Mouse (Mus musculus) liver, postnatal 0 days (tissue): ENCODE measurements around the gene Tma7.

Experiments used
- CTCF ChIP-seq: sonication (generic); IDR thresholded peaks from 2 replicates; pipeline ENCODE4 v1.5.1; 2016; ENCODE audit warnings: antibody characterized with exemption, low read depth
- EP300 ChIP-seq: IDR thresholded peaks from 2 replicates; pipeline ENCODE4 v1.6.1; 2016; ENCODE audit warnings: antibody characterized with exemption, low read depth, mild to moderate bottlenecking

- TF ChIP-seq CTCF (no peak), EP300 (no peak)
These were observed 53.5 kb downstream of the Tma7 start for GRCm38 (mm10) chr9:109028919-109029318.
